In genomic region chr3:101070230-101070795, GRCm38 (mm10) we compare ENCODE assay signal across 8 mouse cellular contexts. TPM values are rescaled to one million over a fixed set of nuclear protein-coding genes. Genes with fewer than 3 reads are reported as not detected.
DNase-seq lines count a peak whose midpoint lies in the region; ATAC-seq and TF ChIP-seq lines count a peak whose summit lies in the region.

No protein-coding gene starts in this region.

- H3K27ac ChIP-seq in hindbrain, embryonic 12.5 days: peak overlapping the region; percentile 9; the same call in 1 of the 2 replicates
- H3K27ac ChIP-seq in hindbrain, embryonic 11.5 days (ENCODE audit: low read depth, low read length): no peak overlapping the region
- H3K27ac ChIP-seq in embryonic fibroblast, embryonic 13.5 days (ENCODE audit: insufficient read depth, low read length): peak overlapping the region; percentile 71
- H3K27ac ChIP-seq in heart, embryonic 15.5 days: peak overlapping the region; percentile 85
- peak overlapping the region; percentile 3; the same call in 1 of the 2 replicates for H3K27ac ChIP-seq in lung, postnatal 0 days (ENCODE audit: low read length)

- H3K36me3 ChIP-seq in hindbrain, embryonic 12.5 days: no peaks in the 10 kb centered on the region
- no peaks in the 10 kb centered on the region for H3K36me3 ChIP-seq in hindbrain, embryonic 11.5 days (ENCODE audit: control insufficient read depth, insufficient read depth, low read length)
- H3K36me3 ChIP-seq in heart, embryonic 15.5 days: no peaks in the 10 kb centered on the region
- no peaks in the 10 kb centered on the region for H3K36me3 ChIP-seq in lung, postnatal 0 days (ENCODE audit: insufficient read depth, low read length)

- no peak overlapping the region for H3K4me3 ChIP-seq in hindbrain, embryonic 12.5 days
- H3K4me3 ChIP-seq in hindbrain, embryonic 11.5 days (ENCODE audit: low read depth, low read length): no peak overlapping the region
- no peak overlapping the region for H3K4me3 ChIP-seq in embryonic fibroblast, embryonic 13.5 days (ENCODE audit: insufficient read depth, low read length)
- no peak overlapping the region for H3K4me3 ChIP-seq in heart, embryonic 15.5 days
- no peak overlapping the region for H3K4me3 ChIP-seq in lung, postnatal 0 days (ENCODE audit: low read depth, low read length)

- peak; percentile 30; the same call in 1 of the 2 replicates for ATAC-seq in hindbrain, embryonic 12.5 days (ENCODE audit: low FRiP score)
- no peak for ATAC-seq in hindbrain, embryonic 11.5 days (ENCODE audit: low FRiP score)
- ATAC-seq in heart, embryonic 15.5 days (replicated peaks; ENCODE audit: insufficient number of reproducible peaks, insufficient read depth, low FRiP score, low read depth): no peak
- ATAC-seq in lung, postnatal 0 days: peak; percentile 60

- no peaks in the 10 kb centered on the region for H3K9me3 ChIP-seq in hindbrain, embryonic 12.5 days (replicated peaks)
- no peaks in the 10 kb centered on the region for H3K9me3 ChIP-seq in hindbrain, embryonic 11.5 days (ENCODE audit: control insufficient read depth, low read length)
- no peaks in the 10 kb centered on the region for H3K9me3 ChIP-seq in heart, embryonic 15.5 days (replicated peaks)
- H3K9me3 ChIP-seq in lung, postnatal 0 days (ENCODE audit: low read length): no peaks in the 10 kb centered on the region

- 66% methylated on average over 10 of the region's 10 CpGs for WGBS in hindbrain, embryonic 12.5 days
- 64% methylated on average over 10 of the region's 10 CpGs for WGBS in hindbrain, embryonic 11.5 days
- WGBS in heart, embryonic 15.5 days: 32% methylated on average over 10 of the region's 10 CpGs
- 43% methylated on average over 10 of the region's 10 CpGs for WGBS in lung, postnatal 0 days

- no peak overlapping the region for H3K4me2 ChIP-seq in hindbrain, embryonic 12.5 days (replicated peaks)
- no peak overlapping the region for H3K4me2 ChIP-seq in hindbrain, embryonic 11.5 days (replicated peaks; ENCODE audit: low read depth, low read length)
- H3K4me2 ChIP-seq in heart, embryonic 15.5 days: no peak overlapping the region; the same call in 1 of the 2 replicates
- no peak overlapping the region for H3K4me2 ChIP-seq in lung, postnatal 0 days (replicated peaks; ENCODE audit: low read depth, low read length)

- H3K9ac ChIP-seq in hindbrain, embryonic 12.5 days: no peak overlapping the region
- H3K9ac ChIP-seq in hindbrain, embryonic 11.5 days (ENCODE audit: low read depth, low read length): no peak overlapping the region
- peak overlapping the region; percentile 2; the same call in 1 of the 2 replicates for H3K9ac ChIP-seq in heart, embryonic 15.5 days
- no peak overlapping the region for H3K9ac ChIP-seq in lung, postnatal 0 days (replicated peaks; ENCODE audit: low read depth)

- peak; percentile 44 for TF ChIP-seq EP300 in lung, postnatal 0 days (IDR thresholded peaks at IDR 0.05)

- H3K27me3 ChIP-seq in hindbrain, embryonic 12.5 days: no peaks in the 10 kb centered on the region
- no peaks in the 10 kb centered on the region for H3K27me3 ChIP-seq in hindbrain, embryonic 11.5 days (ENCODE audit: control insufficient read depth, insufficient read depth, low read length)
- no peaks in the 10 kb centered on the region for H3K27me3 ChIP-seq in heart, embryonic 15.5 days
- no peaks in the 10 kb centered on the region for H3K27me3 ChIP-seq in lung, postnatal 0 days (replicated peaks; ENCODE audit: insufficient read depth, low read length)

- TF ChIP-seq CTCF in embryonic fibroblast, embryonic 13.5 days (IDR thresholded peaks at IDR 0.05; ENCODE audit: borderline replicate concordance, insufficient read depth, low read length): no peak
- no peak for TF ChIP-seq CTCF in lung, postnatal 0 days (IDR thresholded peaks at IDR 0.05)

- no peak for DNase-seq in hindbrain, embryonic 11.5 days (ENCODE audit: low spot score)
- DNase-seq in lung, postnatal 0 days (ENCODE audit: low spot score): peak; percentile 83
- no peak for DNase-seq in layer of hippocampus, postnatal 10 days (ENCODE audit: low spot score in 2 of 2)
- no peak for DNase-seq in thymus, postnatal 25 days
- DNase-seq in right cerebral cortex, adult 18-20 months: no peak

- H3K4me1 ChIP-seq in hindbrain, embryonic 12.5 days: peaks cover 18% of the 10 kb centered on the region
- H3K4me1 ChIP-seq in hindbrain, embryonic 11.5 days (replicated peaks; ENCODE audit: control insufficient read depth, insufficient read depth, low read length): no peaks in the 10 kb centered on the region
- H3K4me1 ChIP-seq in embryonic fibroblast, embryonic 13.5 days (ENCODE audit: control insufficient read depth, insufficient read depth, low read length): peaks cover 34% of the 10 kb centered on the region
- peaks cover 80% of the 10 kb centered on the region for H3K4me1 ChIP-seq in heart, embryonic 15.5 days (replicated peaks)
- peaks cover 13% of the 10 kb centered on the region for H3K4me1 ChIP-seq in lung, postnatal 0 days (ENCODE audit: insufficient read depth, low read depth, low read length)

- TF ChIP-seq POLR2A in embryonic fibroblast, embryonic 13.5 days (IDR thresholded peaks at IDR 0.05; ENCODE audit: low read depth, low read length): no peak

RNA-seq across cellular contexts. Expression of gene Ptgfrn, which starts 39.8 kb away (rescaled TPM):
- 3.2 and 3.6 TPM in 2 replicates for polyA plus RNA-seq in hindbrain, embryonic 12.5 days (2016; fragmentation: Nextera tagmentation; extraction: Ambion mirVana)
- polyA plus RNA-seq in hindbrain, embryonic 11.5 days (2014; fragmentation: Nextera tagmentation; extraction: Ambion mirVana): 3.3 and 3.5 TPM in 2 replicates
- 63.0 and 70.5 TPM in 2 replicates for polyA plus RNA-seq in embryonic fibroblast, embryonic 13.5 days (2011; ENCODE audit: insufficient read length, low read depth, missing spikeins)
- polyA plus RNA-seq in heart, embryonic 15.5 days (2015; fragmentation: Nextera tagmentation; extraction: Ambion mirVana): 5.7 and 6.0 TPM in 2 replicates
- polyA plus RNA-seq in lung, postnatal 0 days (2015; fragmentation: Nextera tagmentation; extraction: Ambion mirVana): 10.2 and 10.5 TPM in 2 replicates
- 10 to 100 TPM; 30.4 to 30.8 TPM for total RNA-seq in layer of hippocampus, postnatal 10 days (2021)

RNA-seq across cellular contexts. Expression of gene Cd101, which starts 41.0 kb away (rescaled TPM):
- not detected in 2 replicates for polyA plus RNA-seq in hindbrain, embryonic 12.5 days (2016; fragmentation: Nextera tagmentation; extraction: Ambion mirVana)
- polyA plus RNA-seq in hindbrain, embryonic 11.5 days (2014; fragmentation: Nextera tagmentation; extraction: Ambion mirVana): 0.05 TPM in 1 of 2 replicates, not detected in the other
- not detected in 2 replicates for polyA plus RNA-seq in embryonic fibroblast, embryonic 13.5 days (2011; ENCODE audit: insufficient read length, low read depth, missing spikeins)
- polyA plus RNA-seq in heart, embryonic 15.5 days (2015; fragmentation: Nextera tagmentation; extraction: Ambion mirVana): 0.27 and 0.33 TPM in 2 replicates
- 0.90 and 0.92 TPM in 2 replicates for polyA plus RNA-seq in lung, postnatal 0 days (2015; fragmentation: Nextera tagmentation; extraction: Ambion mirVana)
- under 1 TPM; 0.27 to 0.42 TPM for total RNA-seq in layer of hippocampus, postnatal 10 days (2021)

Comparison
In these comparisons a context has a peak if more than half of its experiments do, and no peak if none do; other contexts are left out.
1. ATAC-seq: peak in hindbrain, embryonic 12.5 days (single experiment) and lung, postnatal 0 days (single experiment); none in hindbrain, embryonic 11.5 days (single experiment) and heart, embryonic 15.5 days (single experiment).